Mouse (Mus musculus) cerebellum, adult (tissue): ENCODE results near the gene Ptn.

Experiments used
- ATAC-seq: cut with Nextera tagmentation; 2 replicates; pipeline ENCODE4 v1.9.2; 2017; ENCODE audit warnings: mild to moderate bottlenecking, moderate library complexity, mixed read lengths; ENCODE audit not compliant: insufficient number of reproducible peaks, low FRiP score, low TSS enrichment

The Ptn gene

DNA sequence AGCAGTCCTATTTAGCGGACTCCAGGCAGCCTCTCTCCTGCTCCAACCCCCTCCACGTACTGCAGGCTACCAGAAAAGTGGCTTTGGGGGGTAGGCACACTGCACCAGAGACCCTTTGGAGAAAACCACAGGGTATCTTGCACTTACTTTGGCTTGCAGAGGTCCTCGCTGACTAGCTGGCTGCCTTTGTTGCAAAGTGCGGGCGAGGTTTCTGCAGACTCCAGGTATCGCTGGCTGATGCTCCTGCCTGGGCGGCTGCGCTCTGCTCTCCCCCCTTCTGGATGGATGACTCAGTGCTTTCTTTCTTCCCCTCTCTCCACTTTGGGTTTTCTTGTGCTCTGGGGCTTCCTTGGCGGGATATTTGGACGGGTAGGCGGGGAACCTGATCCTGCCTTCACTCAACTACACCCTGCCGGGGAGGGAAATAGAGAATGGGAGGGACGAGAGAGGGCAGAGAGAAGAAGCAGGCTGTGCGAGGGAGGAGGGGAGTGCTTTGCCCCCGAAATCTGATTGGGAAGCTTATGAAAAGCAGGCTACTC is at the start of gene Ptn:
TSS of gene Ptn (minus strand) at position 474 of the 539 bp plus-strand sequence.
- peak; percentile 50 for ATAC-seq

DNA sequence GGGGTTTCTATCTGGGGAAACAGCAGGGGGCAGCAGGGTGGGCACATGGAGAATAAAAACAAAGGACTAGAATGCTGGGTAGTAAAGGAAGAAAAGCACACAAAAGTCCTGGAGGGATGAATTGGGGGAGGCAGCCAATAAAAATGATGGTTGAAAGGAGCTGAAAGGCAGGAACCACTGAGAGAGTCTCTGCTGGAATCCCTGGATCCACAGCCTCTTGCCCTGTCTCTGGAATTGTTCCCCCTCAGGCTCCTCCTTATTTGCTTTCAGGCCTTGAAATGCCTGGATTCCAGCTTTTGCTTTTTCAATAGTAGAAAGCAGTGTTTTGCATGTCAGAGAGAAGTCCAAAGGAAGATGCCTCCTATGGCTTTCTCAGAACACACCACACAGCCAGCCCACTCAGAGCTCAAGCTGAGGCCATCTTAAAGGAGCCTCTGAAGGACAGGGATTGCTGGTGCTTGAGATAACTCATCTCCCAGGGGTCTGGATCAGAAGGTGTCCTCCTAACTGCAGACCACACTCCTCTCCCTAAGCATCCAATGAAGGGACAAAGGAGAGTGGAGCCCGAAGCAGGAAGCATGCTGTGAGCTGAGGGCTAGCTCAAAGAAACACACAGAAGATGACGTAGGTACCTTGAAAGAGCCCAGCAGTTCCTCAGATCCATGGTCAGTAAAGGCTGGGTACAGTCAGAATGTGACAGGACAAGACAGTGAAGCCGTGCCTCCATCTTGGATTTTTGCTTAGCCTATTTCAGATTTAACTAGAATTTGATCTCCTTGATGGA is 48.4 kb upstream of the Ptn start:
- no peak for ATAC-seq

DNA sequence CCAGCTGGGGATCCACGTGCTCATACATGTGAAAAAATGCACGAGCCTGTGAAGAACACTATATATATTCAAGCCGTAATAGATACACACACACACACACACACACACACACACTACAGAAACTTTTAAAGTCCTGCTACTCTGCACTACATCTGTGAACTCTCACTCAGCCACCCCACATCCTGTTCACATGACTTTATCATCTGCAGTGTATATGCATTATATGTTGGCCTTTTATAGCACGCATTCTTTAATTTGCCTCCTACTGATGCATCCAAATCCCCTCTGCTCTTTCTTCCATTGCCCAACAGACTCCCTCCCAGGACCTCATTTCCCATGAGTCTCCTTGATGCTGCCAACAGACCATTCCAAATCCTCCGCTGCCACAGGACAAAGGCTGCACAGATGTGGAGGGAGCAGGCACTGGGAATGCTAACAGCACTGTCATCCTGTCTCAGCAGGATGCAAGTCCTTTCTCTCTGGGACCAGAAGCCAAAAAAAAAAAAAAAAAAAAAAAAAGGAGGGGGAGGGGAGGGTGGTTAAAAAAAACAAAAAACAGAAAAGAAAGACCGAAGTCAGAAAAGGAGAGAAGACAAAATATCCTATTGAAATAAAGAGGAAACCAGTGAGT is 47.7 kb upstream of the Ptn start:
- no peak for ATAC-seq

DNA sequence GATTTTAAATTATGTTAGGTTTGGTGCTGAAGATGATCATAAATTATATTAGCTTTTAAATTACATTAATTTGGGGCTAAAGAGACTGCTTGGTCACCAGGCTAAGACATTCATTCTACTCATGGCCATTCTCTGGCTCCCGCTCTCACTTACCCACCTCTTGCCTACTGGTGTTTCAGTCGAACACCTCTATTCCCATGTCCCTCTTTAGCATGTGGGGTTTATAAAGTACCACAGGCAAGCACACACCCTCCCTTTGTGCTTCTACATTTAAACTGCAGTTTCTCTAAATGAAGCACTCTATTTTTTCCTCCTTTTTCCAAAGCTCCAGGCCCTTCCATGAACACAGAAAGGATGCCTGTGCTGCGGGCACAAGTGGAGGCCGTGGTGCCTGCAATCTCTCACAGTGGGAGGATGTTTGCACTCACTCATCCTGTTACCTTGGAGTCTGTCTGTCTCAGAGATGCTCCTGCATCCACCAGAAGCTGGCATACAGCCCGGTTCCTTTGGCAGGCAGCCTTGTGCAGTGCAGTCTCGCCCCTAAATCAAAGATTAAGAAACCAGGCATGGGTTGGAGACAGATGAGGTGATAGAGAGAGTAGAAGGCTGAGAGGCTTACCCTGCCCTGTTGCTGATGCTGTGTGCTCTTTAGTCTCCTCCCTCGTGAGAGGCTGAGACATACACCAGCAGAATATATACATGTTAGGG is 40.6 kb upstream of the Ptn start:
- ATAC-seq: peak; percentile 61

DNA sequence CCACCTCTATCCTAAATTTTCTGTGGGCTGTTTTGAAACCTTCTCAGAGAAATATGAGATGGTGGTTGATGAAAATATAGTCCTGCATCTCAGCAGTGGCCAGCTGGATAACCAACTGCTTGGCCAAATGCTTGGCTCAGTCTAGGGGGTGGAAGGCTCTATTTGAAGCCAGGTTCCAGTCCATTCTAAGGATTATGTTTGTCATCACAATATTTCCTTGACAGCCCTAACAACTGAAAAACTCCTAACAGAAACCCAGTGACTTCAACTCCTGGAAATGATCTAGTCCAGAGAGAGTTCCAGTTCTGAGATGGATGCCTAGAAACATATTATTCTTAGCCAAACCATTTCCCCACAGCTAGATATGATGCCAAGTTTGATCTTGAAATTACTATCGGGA is 35.3 kb upstream of the Ptn start:
- ATAC-seq: no peak

DNA sequence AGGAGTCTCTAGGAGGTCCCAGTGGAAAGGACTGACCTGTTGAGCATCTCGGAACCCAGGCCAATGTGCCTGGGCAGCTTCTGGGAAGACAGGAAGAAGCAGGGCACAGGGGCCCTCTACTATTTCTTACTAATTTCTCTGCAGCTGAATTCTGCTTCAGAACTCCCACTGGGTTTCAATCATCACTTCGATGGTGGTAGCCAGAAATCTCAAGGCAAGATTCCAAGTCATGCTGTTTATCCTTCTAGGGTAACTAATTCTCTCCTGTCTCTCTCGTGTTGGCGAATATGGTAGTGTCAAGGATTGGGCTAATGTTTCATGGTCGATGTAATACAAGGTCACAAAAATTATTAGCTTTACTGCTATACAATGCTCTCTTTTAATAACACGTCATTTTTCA is 34.2 kb upstream of the Ptn start:
- ATAC-seq: peak; percentile 82

DNA sequence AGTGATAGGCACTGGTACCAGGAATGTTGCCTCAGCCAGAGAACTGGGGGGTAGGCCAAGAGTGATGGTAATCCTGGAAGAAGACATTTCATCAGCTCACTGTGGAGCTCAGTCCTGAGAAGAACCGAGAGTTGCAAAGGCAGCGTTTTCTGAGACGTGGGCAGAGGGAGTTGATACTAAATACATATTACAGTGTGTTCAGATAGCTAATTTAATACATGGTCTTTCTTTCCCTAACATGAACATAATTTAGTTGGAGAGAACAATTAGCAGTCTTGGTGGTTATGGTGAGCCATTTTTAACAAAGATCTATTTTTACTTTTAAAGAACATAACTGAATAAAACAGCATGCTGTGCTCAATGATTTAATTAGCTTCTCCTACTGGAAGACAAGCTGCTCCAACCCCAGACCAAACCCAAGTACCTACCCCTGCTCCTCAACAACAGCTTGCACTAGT is 33.0 kb upstream of the Ptn start:
- no peak for ATAC-seq

DNA sequence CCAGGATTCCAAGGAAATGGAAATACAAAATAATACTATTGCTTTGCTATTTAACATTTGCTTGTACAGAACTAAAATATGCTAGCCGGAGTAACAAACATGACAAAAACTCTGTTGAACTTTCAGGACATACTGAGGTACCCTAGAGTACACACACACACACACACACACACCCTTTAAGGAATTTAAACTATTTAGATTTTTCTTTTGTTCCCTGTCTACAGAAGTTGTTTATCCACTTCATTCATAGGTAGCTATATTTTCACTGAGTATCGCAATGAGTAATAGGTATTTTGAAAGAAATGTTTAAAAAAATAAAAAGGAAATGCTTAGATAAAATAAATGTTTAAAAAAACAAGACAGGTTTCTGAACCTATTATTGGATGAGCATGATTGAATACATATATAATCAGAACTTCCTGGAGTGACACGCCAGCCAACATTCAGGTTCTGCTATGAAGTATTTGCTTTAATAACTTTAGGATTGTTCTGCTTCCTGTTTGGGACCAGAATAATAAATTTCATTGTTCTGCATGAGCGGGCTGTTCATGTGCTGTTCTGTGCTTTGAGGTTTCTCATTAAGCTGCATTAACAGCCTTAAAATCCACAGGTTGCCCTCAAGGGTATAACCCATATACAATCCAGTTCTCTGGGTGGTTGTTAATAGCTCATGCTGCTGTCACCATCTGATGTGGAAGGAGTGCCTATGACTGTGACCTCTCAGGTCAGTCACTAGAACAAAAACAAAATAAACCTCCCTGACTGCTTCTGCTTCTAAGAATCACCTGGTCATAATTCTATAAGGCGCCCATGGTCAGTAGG is 32.3 kb upstream of the Ptn start:
- ATAC-seq: no peak

DNA sequence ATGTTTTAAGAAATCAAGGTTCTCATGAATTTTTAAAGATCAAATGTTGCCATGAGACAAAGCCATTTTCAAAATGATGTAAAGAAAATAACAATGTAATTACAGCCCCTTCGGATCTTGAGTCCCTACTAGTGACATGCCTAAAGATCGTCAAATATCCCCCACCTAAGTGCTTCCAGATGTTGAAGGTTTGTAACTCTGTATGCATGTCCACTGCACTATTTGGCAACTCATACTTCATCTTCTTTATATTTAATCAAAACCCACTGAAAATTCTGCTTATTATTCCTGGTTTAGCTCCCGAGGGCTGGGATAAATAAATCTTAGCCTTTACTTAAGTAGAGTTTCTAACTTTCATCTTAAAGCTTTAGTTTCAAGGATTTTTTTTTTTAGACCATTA is 31.7 kb upstream of the Ptn start:
- no peak for ATAC-seq

DNA sequence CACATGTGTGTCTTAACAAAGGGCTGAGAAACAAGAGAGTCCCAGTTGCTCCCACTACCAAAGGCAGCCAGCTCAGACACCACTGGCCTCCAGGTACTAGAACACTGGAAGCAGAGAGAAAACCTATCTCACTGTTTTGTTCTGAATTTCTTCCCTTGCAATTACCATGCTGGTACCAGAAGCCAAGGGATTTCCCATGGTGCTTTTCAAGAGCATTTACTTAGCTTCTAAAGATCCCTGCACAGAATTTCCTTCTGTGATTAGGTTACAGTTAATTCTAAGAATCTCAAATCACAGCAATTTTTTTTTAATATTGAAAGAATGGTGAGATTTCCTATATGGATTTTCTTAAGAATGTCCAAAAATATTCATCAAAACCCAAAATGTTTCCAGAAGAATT is 31.2 kb upstream of the Ptn start:
- ATAC-seq: no peak

DNA sequence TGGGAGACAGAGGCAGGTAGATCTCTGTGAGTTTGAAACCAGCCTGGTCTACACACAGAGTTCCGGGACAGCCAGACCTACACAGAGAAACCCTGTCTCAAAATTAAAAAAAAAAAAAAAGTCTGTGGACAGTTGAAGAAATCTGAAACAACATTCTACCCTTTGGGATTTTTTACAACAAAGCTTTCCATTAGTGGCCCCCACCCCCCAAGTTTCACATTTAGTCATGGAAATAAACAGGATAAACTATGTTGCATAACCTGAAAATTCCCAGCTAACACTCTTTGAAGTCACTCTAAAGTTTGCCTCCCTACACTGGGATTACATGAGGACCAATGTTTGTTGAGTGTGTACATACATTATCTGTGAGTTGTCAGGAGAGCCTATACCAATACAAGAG is 28.7 kb upstream of the Ptn start:
- ATAC-seq: no peak

DNA sequence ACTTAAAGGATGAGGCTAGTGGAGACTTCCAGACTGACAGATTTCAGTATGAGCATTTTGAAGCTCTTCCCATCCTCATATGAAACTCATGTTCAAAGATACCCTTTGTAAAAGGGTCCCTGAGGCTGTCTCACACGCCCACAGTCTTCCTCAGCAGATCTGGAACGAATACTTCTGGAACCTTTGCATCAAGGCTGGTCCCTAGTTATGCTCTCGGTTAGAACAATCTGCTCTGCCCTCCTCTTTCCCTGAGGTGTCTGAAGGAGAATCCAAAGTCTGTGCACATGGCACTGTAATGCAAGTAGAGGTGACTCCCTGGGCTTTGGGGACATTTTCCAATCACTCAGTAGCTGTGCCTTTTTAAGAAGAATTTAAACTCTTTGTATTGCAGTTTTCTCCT is 25.3 kb upstream of the Ptn start:
- no peak for ATAC-seq

DNA sequence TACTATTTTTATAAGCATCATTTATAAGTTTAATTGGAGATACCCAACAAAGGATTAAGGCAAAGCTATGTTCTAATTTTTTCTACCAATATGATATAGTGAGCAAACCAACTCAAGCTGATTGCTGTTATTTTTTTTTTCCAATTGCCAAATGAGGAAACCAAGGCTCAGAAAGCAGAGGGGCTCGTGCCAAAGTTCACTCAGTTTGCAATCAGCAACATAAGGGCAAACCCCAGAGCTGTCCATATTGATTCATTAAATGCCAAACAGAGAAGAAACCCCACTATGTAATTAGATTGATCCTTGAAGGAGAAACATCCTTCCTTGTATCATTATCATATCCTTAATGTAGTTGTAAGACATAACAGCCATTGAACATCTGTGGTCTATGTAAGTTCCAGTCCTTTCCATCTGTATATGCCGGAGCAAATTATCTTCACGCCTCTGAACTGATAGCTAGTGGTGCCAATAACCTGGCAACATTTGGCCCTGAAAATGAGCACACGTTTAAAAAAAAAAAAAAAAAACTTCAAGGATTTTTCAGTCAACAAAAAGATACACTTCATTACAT is 24.8 kb upstream of the Ptn start:
- ATAC-seq: no peak

DNA sequence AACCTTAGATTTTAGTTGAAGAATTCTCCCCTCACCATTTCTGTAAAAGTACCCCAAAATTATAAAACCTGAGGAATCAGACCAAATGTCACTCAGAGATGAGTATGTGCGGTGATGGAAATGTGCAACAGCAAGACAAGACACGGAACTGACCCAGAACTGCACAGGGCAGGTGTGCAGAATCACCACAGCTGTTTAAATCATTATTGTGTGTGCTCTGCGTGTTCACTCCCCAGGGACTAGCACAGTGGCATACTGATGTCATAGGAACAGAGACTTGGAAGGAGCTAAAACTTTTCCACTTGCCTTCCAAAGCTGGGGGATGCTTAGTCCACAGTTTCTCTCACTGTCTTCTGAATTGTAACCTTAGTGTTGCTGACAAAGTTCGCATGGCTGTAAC is 22.7 kb upstream of the Ptn start:
- ATAC-seq: no peak

DNA sequence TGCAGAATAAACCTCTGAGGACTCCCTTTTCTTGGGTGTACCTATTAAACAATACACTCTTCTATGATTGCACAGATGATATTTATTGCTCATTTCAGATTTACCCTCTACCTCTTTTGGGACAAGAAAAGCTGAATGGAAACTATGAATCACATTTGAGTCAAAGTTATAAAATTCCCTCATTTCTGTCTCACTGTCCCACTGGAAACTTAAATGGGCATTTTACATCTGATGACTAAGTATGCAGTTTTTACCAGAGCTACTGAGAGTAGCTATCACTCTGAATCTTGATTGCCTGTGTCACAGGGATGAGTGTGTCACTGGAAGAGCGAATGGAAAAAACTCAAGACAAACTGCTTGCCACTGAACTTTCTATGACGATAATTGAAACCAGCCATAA is 22.2 kb upstream of the Ptn start:
- no peak for ATAC-seq

DNA sequence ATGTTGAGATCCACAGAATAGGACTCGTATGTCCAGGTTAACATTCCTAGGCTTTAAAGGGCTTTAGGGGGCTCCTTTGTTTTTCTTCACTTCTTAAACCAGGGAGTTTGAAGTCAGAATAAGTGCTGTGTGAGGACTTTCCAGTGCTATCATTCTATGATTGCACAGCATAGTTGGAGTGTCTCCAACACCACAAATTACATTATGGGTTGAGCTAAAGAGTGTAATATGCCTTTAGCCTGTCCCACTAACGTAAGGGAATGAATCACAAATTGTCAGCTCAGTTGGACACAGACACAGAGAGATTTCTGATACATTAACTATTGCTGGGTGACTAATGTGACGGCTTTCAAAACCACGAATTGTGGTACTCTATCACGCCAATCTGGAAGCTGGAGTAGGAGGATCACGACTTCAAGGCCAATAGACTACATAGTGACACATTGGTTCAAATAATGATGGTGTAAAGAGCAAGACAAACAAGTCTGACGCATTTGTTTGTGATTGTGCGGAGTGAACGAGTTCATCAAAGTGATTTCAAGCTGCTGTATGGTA is 20.4 kb upstream of the Ptn start:
- no peak for ATAC-seq

DNA sequence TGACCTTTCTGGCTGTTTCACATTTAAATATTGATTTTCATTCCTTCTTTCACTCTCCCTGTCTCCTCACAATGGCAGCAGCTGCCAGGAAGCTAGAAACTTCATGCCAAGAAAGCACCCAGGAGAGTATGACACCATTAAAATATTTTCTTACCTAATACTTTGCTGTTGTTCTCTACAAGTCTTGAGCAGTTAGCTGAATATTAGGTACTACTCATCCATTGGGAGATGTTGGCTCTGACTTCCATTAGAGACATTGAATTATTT is 9.7 kb upstream of the Ptn start:
- no peak for ATAC-seq

DNA sequence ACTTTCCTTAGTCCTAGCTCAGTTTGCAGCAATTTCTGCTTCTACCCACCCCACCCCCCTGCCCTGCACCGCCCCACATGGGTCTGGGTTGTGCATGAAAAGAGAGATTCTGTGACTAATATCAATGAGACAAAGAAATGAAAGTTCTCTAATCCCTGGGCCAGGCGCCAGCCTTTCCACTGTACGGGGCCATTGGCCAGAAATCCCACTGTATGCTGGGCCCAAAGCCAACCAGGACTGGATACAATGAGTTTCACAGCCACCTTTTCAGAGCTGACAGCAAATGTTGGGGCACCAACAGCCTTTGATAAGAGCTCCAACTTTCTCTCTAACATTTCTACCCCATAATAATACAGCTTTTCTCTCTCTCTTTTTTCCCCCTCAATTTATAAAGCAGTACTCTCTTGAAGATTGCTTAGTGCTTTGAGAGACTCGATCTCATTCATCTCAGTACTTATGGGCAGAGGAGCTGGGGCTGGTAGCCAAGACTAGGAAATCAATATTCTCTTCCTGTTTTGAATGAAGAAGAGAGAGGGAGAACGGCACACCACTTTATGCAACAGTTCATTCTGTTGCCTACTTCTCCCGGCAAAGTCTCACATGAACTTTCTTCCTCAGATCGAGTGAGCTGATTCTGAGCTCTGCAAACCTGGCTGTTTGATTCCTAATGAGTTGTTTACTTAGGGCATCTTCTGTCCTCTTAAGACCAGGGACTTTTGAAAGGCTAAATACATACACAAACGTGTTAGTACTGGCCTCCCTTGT is 9.2 kb upstream of the Ptn start:
- ATAC-seq: 0 out of 2 replicates have a peak, but pooled peaks have one; percentile 10

DNA sequence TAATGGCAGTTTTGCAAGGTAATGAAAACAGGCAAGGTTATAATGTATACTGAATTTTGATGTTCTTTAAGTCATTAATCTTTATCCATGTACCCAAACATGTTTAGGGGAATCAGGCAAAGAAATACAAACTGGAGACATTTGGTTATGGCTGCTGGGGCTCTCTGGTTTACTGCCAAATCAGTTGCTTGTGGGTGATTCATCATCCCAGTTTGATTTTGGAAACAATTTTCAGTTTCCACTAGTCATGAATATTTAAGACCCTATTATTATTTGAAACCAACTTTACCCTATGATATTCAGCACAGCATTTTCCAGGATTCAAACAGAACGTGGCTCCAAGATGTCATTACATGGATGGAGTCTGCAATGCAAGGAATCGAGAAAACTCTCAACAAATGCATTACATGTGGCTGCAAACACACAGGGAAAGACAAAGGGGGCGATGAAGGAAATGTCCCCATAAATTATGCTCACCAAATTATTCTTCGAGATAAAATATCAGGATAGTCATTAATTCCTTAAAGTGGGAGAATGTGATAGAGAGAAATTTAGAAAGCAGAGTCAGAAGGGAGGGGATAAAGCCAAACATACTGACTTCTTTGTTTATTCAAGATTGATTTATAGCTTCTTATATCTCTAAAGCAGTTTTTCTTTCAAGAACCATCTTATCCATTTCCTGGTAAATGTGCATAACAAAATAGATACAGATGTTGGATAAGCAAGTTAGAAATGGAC is 8.4 kb upstream of the Ptn start:
- no peak for ATAC-seq
